22 mouse cellular contexts compared by ENCODE assay signal in the genomic region with DNA sequence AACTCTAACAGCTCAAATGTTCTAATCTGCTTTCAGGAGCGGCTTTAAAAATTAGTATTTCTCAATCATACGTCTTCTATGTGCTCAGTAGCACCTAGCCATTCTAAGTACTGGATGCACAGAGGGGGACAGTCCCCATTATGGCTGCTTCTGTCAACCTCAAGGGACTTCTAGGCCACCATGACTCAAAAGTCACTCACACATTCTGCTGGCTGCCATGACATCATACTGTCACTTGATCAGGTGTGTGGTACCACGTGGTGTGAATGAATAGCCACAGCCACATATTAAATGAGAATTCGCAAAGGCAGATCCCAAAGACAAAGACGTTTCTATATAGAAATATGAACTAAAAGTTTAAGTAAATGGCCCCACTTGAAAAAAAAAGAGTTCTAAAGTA.
A peak's percentile ranks its signal among the peaks of the same experiment; 100 is the strongest.
DNase-seq lines count a peak whose midpoint lies in the region; ATAC-seq lines count a peak whose summit lies in the region.
"Had no signal": no experiment of that assay in that cellular context is flagged by ENCODE, and none has a peak within 500 bp of the region (broad histone marks: within the 10 kb centered on the region; RNA-seq: fewer than 3 reads in every experiment).

No protein-coding gene starts in this region.

- DNase-seq in limb, embryonic 10.5 days (ENCODE audit: low spot score) = no peak
- DNase-seq in CD4-positive helper T cell, adult 2 months (ENCODE audit: low read depth, low spot score) = peak; percentile 62
- peak; percentile 82 for DNase-seq in induced T-regulatory cell, adult 2 months (ENCODE audit: low read depth)
- peak; percentile 82 for DNase-seq in natural killer cell, adult 2 months (ENCODE audit: low spot score in 2 of 2)
- no peak for DNase-seq in layer of hippocampus, adult 8-10 months (ENCODE audit: low spot score in 2 of 2)
- no peak for DNase-seq in right cerebral cortex, postnatal 14 days
- DNase-seq: adrenal gland, adult 8-10 months; cerebellum, postnatal 10 days; gastrocnemius, postnatal 10 days; heart, adult 2 months; heart, postnatal 36 days; kidney, adult 8-10 months; kidney, postnatal 14 days; retina, postnatal 1 day had no signal

- H3K36me3 ChIP-seq in limb, embryonic 13.5 days = no peaks in the 10 kb centered on the region
- no peaks in the 10 kb centered on the region for H3K36me3 ChIP-seq in limb, embryonic 10.5 days
- H3K36me3 ChIP-seq: embryonic facial prominence, embryonic 12.5 days; midbrain, embryonic 13.5 days had no signal

- WGBS in limb, embryonic 13.5 days = 70% methylated on average over 5 of the region's 5 CpGs
- WGBS in limb, embryonic 10.5 days = 90% methylated on average over 5 of the region's 5 CpGs

- no peaks in the 10 kb centered on the region for H3K27me3 ChIP-seq in limb, embryonic 13.5 days
- H3K27me3 ChIP-seq in limb, embryonic 10.5 days (ENCODE audit: low read depth, poor library complexity, severe bottlenecking) = no peaks in the 10 kb centered on the region
- H3K27me3 ChIP-seq: embryonic facial prominence, embryonic 12.5 days; forebrain, embryonic 13.5 days; midbrain, embryonic 13.5 days had no signal

- no peak overlapping the region for H3K4me2 ChIP-seq in limb, embryonic 13.5 days (replicated peaks)
- H3K4me2 ChIP-seq: embryonic facial prominence, embryonic 12.5 days; forebrain, embryonic 13.5 days; hindbrain, embryonic 14.5 days; midbrain, embryonic 13.5 days had no signal

- no peak for ATAC-seq in limb, embryonic 13.5 days (ENCODE audit: low FRiP score, low read depth)
- ATAC-seq: forebrain, embryonic 13.5 days; midbrain, embryonic 13.5 days had no signal

- peaks cover 72% of the 10 kb centered on the region for H3K4me1 ChIP-seq in limb, embryonic 13.5 days
- H3K4me1 ChIP-seq in limb, embryonic 10.5 days = peaks cover 57% of the 10 kb centered on the region
- H3K4me1 ChIP-seq: midbrain, embryonic 13.5 days had no signal

- H3K27ac ChIP-seq in limb, embryonic 13.5 days = peak overlapping the region; percentile 58; the same call in 1 of the 2 replicates
- H3K27ac ChIP-seq in limb, embryonic 10.5 days = no peak overlapping the region
- H3K27ac ChIP-seq: embryonic facial prominence, embryonic 12.5 days; forebrain, embryonic 13.5 days; heart, adult 2 months; hindbrain, embryonic 14.5 days; liver, embryonic 14.5 days; midbrain, embryonic 13.5 days had no signal

- no peaks in the 10 kb centered on the region for H3K9me3 ChIP-seq in limb, embryonic 13.5 days
- no peaks in the 10 kb centered on the region for H3K9me3 ChIP-seq in limb, embryonic 10.5 days (replicated peaks)
- H3K9me3 ChIP-seq: embryonic facial prominence, embryonic 12.5 days; forebrain, embryonic 13.5 days; midbrain, embryonic 13.5 days had no signal

- H3K9ac ChIP-seq in limb, embryonic 13.5 days = no peak overlapping the region
- H3K9ac ChIP-seq: embryonic facial prominence, embryonic 12.5 days; forebrain, embryonic 13.5 days; hindbrain, embryonic 14.5 days; liver, embryonic 14.5 days; midbrain, embryonic 13.5 days had no signal

- H3K4me3 ChIP-seq in limb, embryonic 13.5 days = no peak overlapping the region
- H3K4me3 ChIP-seq in limb, embryonic 10.5 days = no peak overlapping the region
- H3K4me3 ChIP-seq: embryonic facial prominence, embryonic 12.5 days; erythroblast, embryonic 14.5 days; forebrain, embryonic 13.5 days; heart, adult 2 months; midbrain, embryonic 13.5 days; myocyte had no signal

Comparison
In these comparisons a context has a peak if more than half of its experiments do, and no peak if none do; other contexts are left out.
1. DNase-seq: peak in CD4-positive helper T cell, adult 2 months (single experiment), induced T-regulatory cell, adult 2 months (single experiment) and natural killer cell, adult 2 months (2 of 2); none in limb, embryonic 10.5 days (single experiment), layer of hippocampus, adult 8-10 months (0 of 2) and right cerebral cortex, postnatal 14 days (single experiment).